Mouse (Mus musculus) monocyte, adult 5-6 weeks (primary cell): Measurements from ENCODE around the gene Zfp341. TPM values are rescaled to one million over a fixed set of nuclear protein-coding genes. Genes with fewer than 3 reads are reported as not detected.

Source experiments
- ATAC-seq: fragments of 153-309, 156-312 bp; replicated peaks from 2 replicates; pipeline ENCODE4 v1.8.0; 2017; ENCODE audit warnings: mild to moderate bottlenecking; ENCODE audit not compliant: low TSS enrichment, insufficient number of reproducible peaks, severe bottlenecking, poor library complexity, low FRiP score
- total RNA-seq: library from RNA; stranded (forward); fragments of 200-1000, 200-491, 200-594 nt; gene quantifications from 3 replicates; pipeline ENCODE4 v1.2.3, GENCODE M21; 2017

Gene Zfp341
- total RNA-seq, 1 experiment from 2014 or later = 3.2 TPM

GRCm38 (mm10) chr2:154690959-154691358 lies 77.9 kb downstream of the Zfp341 start:
- ATAC-seq = no peak

- ATAC-seq = no peak
Measured at GRCm38 (mm10) chr2:154693186-154693940, 80.3 kb downstream of the Zfp341 start.

- no peak for ATAC-seq
Measured at GRCm38 (mm10) chr2:154693941-154694256, 80.8 kb downstream of the Zfp341 start.

GRCm38 (mm10) chr2:154695690-154696089 lies 82.6 kb downstream of the Zfp341 start:
- no peak for ATAC-seq

Other genes with a start within 250 kb of the Zfp341 start
- 8.5 to 13.1 TPM (median 9.7 TPM) in 3 replicates for gene Cdk5rap1, start 240.3 kb upstream of the Zfp341 start, total RNA-seq
- gene Snta1, start 205.2 kb upstream of the Zfp341 start, total RNA-seq = 4.8 to 10.8 TPM (median 4.9 TPM) in 3 replicates
- 9.8 to 18.5 TPM (median 11.9 TPM) in 3 replicates for gene Cbfa2t2, start 176.8 kb upstream of the Zfp341 start, total RNA-seq
- gene 1700003F12Rik, start 66.2 kb upstream of the Zfp341 start, total RNA-seq = 0.78 TPM in 1 of 3 replicates, not detected in the others
- not detected in 3 replicates for gene Actl10, start 61.5 kb upstream of the Zfp341 start, total RNA-seq
- gene Necab3, start 54.4 kb upstream of the Zfp341 start, total RNA-seq = 0.68 TPM in 1 of 3 replicates, not detected in the others
- gene E2f1, start 43.4 kb upstream of the Zfp341 start, total RNA-seq = 0.64 to 3.1 TPM (median 1.8 TPM) in 3 replicates
- 7.3 to 10.6 TPM (median 9.6 TPM) in 3 replicates for gene Pxmp4, start 9.6 kb upstream of the Zfp341 start, total RNA-seq
- gene 4930519P11Rik, start 140 bp downstream of the Zfp341 start, total RNA-seq = 2.0 TPM in 1 of 3 replicates, not detected in the others
- gene Chmp4b, start 38.4 kb downstream of the Zfp341 start, total RNA-seq = 201 to 228 TPM (median 225 TPM) in 3 replicates
- gene Gm14214, start 156.7 kb downstream of the Zfp341 start, total RNA-seq = not detected in 3 replicates
- gene Raly, start 177.8 kb downstream of the Zfp341 start, total RNA-seq = 165 to 198 TPM (median 196 TPM) in 3 replicates
- not detected in 3 replicates for gene a, start 178.1 kb downstream of the Zfp341 start, total RNA-seq